Mouse (Mus musculus) G1E (cell line): Measurements from ENCODE around the gene Lrmda.

Experiments used
- CTCF ChIP-seq: IDR thresholded peaks from 2 replicates; pipeline ENCODE4 v1.5.1; 2012; ENCODE audit warnings: low read depth, low read length, inconsistent platforms, mixed read lengths
- GATA2 ChIP-seq: IDR thresholded peaks from 2 replicates; pipeline ENCODE4 v1.6.1; 2012; ENCODE audit warnings: low read depth, low read length, inconsistent platforms, borderline replicate concordance

DNA sequence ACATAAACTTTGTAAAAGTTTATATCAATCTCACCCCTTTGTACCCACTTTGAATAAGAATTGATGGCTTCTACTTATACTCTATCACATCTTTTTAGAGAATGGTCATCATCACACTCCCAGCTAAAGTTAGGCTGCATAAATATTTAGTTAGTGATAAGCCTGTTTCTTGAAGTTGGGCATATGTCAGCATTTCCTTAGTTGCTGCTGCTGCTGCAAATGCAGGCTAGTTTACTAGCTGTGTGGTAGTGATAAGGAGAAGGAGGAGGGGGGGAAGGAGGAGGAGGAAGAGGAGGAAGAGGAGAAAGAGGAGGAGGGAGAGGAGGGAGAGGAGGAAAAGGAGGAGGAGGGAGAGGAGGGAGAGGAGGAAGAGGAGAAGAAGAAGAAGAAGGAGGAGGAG is 692.9 kb downstream of the Lrmda start:
- TF ChIP-seq CTCF (no peak), GATA2 (no peak)
